Mouse (Mus musculus): ENCODE measurements around the gene Calm1. TPM values are rescaled to one million over a fixed set of nuclear protein-coding genes. Genes with fewer than 3 reads are reported as not detected.
"Not testable (repeated sequence)": the region's sequence is repeated elsewhere in the genome, so short reads cannot be mapped to it uniquely, and the experiment has no call there.

Calm1 gene
- polyA plus RNA-seq, 1 experiment from 2014 or later: 1,739 TPM

DNA sequence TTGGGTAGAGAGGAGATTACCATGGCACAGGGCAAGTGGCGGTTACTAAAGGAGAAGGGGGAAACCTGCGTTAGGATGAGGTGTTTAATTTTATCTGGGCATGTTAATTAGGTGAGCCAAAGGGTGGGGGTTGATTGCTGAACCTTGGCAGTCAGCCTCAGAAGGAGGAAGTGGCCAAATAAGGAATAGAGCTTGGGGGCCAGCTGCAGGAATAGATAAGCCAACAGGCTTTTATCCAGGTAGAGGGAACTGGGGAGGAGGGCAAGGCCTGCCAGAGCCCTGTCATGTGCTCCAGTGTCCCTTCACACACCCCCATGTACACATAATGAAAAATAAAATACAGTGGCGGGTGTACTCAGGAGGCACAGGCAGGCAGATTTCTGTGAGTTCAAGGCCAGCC is 13.2 kb downstream of the Calm1 start:
- no peak for ATAC-seq (ENCODE audit: borderline replicate concordance, extremely low read depth, low FRiP score, low TSS enrichment)
- H3K27ac ChIP-seq: peak overlapping the region; percentile 50; the same call in 1 of the 2 replicates
- H3K36me3 ChIP-seq: peaks cover 13% of the 10 kb centered on the region
- H3K27me3 ChIP-seq: no peaks in the 10 kb centered on the region
- H3K4me3 ChIP-seq: no peak overlapping the region
- no peak overlapping the region for H3K9ac ChIP-seq
- H3K4me2 ChIP-seq: no peak overlapping the region
- H3K4me1 ChIP-seq: peaks cover 38% of the 10 kb centered on the region
- no peaks in the 10 kb centered on the region for H3K9me3 ChIP-seq
- WGBS: 40% methylated on average over 3 of the region's 3 CpGs

DNA sequence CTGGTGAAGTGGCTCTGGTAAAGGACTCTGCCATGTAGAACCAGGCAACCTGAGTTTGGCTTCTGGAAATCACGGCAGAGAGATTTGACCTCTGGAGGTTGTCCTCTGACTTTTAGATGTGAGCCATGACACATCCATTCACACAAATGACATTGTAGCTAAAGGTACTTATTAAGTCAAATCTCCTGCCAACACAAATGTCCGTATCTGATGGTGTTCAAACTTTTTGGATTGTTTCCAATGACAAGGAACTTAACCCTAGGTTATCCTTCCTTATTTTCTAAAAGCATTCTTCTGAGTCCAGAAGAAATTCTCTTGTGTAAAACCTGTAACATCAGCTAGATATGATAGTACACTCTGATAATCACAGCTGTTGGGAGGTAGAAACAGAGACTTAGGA is 13.9 kb downstream of the Calm1 start:
- Histone ChIP-seq H3K4me1 (peaks cover 38% of the 10 kb centered on the region), H3K27me3 (no peaks in the 10 kb centered on the region), H3K27ac (no peak overlapping the region), H3K4me3 (no peak overlapping the region), H3K9ac (no peak overlapping the region), H3K9me3 (no peaks in the 10 kb centered on the region), H3K36me3 (peaks cover 7% of the 10 kb centered on the region; the same call in 1 of the 2 replicates), H3K4me2 (no peak overlapping the region)
- 48% methylated on average over 2 of the region's 2 CpGs for WGBS
- ATAC-seq (ENCODE audit: borderline replicate concordance, extremely low read depth, low FRiP score, low TSS enrichment): no peak

DNA sequence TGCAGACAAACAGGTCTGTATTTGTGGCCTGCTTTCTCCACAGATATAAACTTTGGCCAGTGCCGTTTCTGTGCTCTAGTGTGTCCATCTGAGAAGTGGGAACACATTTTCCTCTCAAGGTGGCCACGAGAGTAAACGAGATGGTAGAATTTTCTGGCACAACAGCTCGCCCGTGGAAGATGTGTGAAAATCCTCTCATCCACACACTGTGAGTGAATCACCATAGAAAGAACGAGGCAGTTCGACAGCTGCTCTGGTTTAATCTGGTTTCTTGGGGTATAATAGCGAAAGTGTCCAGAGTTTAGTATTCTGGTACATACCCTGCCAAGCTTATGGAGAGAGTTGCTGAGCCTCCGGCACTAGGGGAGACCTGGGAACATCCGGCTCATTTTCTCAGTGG is 14.9 kb downstream of the Calm1 start:
- H3K9ac ChIP-seq: no peak overlapping the region
- H3K36me3 ChIP-seq: peaks cover 3% of the 10 kb centered on the region; the same call in 1 of the 2 replicates
- H3K4me3 ChIP-seq: no peak overlapping the region
- H3K4me2 ChIP-seq: no peak overlapping the region
- H3K27me3 ChIP-seq: no peaks in the 10 kb centered on the region
- peaks cover 38% of the 10 kb centered on the region for H3K4me1 ChIP-seq
- no peaks in the 10 kb centered on the region for H3K9me3 ChIP-seq
- peak overlapping the region; percentile 56 for H3K27ac ChIP-seq
- WGBS: 90% methylated on average over 10 of the region's 10 CpGs
- ATAC-seq (ENCODE audit: borderline replicate concordance, extremely low read depth, low FRiP score, low TSS enrichment): no peak

DNA sequence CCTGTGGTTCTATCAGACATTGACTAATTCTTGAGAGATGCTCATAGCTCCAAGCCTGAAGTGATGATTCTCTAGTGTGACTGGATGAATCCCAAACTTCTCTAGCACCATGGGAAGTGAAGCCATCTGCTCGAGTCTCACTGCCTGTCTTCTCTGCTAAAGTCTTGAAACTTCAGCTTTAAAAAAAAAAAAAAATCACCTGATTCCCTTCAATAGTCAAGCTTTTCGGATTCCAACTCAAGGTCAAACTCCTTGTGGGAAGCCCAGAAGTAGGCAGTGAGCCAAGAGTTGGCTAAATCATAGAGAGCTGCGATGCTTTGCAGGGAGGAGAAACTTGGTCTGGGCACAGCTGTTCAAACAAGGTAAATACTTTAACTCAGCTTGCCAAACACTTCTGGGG is 15.5 kb downstream of the Calm1 start:
- H3K27me3 ChIP-seq: no peaks in the 10 kb centered on the region
- H3K4me1 ChIP-seq: peaks cover 33% of the 10 kb centered on the region
- H3K27ac ChIP-seq: peak overlapping the region; percentile 63
- H3K4me2 ChIP-seq: no peak overlapping the region
- no peak overlapping the region for H3K4me3 ChIP-seq
- 37% methylated on average over 3 of the region's 3 CpGs for WGBS
- H3K9me3 ChIP-seq: no peaks in the 10 kb centered on the region
- ATAC-seq (ENCODE audit: borderline replicate concordance, extremely low read depth, low FRiP score, low TSS enrichment): peak; percentile 66
- H3K36me3 ChIP-seq: no peaks in the 10 kb centered on the region
- no peak overlapping the region for H3K9ac ChIP-seq

DNA sequence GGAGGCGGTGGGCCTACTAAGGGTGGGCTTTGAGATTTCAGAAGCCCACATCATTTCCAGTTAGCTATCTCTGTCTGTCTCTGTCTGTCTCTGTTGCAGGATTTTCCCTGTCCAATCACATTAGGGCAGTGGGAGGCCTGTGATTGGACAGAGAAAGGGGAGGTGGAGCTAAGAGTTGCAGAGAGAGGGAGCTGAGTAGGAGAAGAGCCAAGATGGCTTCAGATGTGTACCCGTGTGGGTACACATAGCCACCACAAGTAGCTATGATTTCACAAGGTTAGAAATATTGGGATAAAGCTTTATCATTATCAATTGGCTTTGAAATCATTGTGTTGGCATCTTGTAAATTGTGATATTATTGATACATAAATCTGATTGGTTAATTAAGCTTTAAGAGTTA is 17.9 kb downstream of the Calm1 start:
- WGBS: 91% methylated on average over 2 of the region's 2 CpGs
- H3K27ac ChIP-seq; H3K9me3 ChIP-seq; H3K9ac ChIP-seq; H3K27me3 ChIP-seq; ATAC-seq (ENCODE audit: borderline replicate concordance, extremely low read depth, low FRiP score, low TSS enrichment); H3K4me2 ChIP-seq; H3K36me3 ChIP-seq; H3K4me3 ChIP-seq: not testable (repeated sequence)
- peaks cover 18% of the 10 kb centered on the region for H3K4me1 ChIP-seq

DNA sequence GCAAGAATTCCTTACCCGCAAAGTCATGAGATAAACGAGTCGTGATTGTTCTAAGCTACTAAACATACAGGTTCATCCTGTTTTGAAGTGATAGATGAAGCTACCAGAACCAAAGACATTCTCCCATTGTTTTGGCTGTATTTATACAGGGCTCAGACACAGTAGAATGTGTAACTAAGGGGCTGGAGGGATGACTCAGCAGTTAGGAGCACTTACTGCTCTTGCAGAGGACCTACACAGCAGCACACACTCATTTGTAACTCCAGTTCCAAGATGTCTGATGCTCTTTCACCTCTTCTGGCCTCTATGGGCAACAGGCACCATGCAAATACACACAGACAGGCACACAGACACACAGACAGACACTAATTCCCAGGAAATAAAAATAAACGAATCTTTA is 20.8 kb downstream of the Calm1 start:
- no peak overlapping the region for H3K9ac ChIP-seq
- no peaks in the 10 kb centered on the region for H3K36me3 ChIP-seq
- H3K4me1 ChIP-seq: peaks cover 8% of the 10 kb centered on the region
- no peak for ATAC-seq (ENCODE audit: borderline replicate concordance, extremely low read depth, low FRiP score, low TSS enrichment)
- no peaks in the 10 kb centered on the region for H3K9me3 ChIP-seq
- H3K27me3 ChIP-seq: no peaks in the 10 kb centered on the region
- no peak overlapping the region for H3K4me3 ChIP-seq
- no peak overlapping the region for H3K27ac ChIP-seq
- 49% methylated on average over 4 of the region's 4 CpGs for WGBS
- H3K4me2 ChIP-seq: no peak overlapping the region

DNA sequence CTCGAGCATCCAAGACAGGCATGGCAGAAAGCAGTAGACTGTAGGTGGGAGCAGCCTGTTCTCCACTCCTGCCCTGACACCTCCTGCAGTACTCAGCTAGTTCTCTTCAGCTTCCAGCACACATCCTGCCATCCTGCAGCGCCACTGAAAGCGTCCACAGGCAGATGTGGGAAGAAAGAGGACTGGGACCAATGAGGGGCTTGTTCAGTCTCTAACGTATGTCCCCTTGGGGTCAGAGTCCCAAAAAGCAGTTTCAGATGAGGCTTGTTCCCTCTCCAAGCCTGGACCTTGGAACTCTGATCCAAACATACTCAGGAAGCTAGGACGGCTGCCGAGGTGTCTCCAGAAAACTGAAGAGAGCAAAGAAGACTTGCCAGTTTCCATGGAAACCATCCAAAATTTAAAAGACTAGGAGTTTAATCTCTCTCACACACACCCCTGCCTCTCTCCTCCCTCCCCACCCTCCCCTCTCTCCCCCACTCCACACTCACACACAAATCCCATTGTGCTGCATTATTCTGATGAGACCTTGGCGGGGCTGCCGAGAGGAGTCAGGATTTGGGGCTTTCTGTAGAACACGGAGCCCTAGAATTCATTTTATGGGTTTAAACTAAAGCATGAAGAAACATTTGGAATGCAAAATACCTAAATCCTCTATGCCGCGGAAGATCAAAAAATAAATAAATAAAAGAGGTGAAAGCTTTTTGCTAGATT is 22.5 kb downstream of the Calm1 start:
- H3K9me3 ChIP-seq: no peaks in the 10 kb centered on the region
- H3K36me3 ChIP-seq: no peaks in the 10 kb centered on the region
- H3K4me3 ChIP-seq: no peak overlapping the region
- no peak overlapping the region for H3K9ac ChIP-seq
- 31% methylated on average over 11 of the region's 11 CpGs for WGBS
- H3K27me3 ChIP-seq: no peaks in the 10 kb centered on the region
- ATAC-seq (ENCODE audit: borderline replicate concordance, extremely low read depth, low FRiP score, low TSS enrichment): no peak
- H3K4me2 ChIP-seq: no peak overlapping the region
- peaks cover 8% of the 10 kb centered on the region for H3K4me1 ChIP-seq
- no peak overlapping the region for H3K27ac ChIP-seq

DNA sequence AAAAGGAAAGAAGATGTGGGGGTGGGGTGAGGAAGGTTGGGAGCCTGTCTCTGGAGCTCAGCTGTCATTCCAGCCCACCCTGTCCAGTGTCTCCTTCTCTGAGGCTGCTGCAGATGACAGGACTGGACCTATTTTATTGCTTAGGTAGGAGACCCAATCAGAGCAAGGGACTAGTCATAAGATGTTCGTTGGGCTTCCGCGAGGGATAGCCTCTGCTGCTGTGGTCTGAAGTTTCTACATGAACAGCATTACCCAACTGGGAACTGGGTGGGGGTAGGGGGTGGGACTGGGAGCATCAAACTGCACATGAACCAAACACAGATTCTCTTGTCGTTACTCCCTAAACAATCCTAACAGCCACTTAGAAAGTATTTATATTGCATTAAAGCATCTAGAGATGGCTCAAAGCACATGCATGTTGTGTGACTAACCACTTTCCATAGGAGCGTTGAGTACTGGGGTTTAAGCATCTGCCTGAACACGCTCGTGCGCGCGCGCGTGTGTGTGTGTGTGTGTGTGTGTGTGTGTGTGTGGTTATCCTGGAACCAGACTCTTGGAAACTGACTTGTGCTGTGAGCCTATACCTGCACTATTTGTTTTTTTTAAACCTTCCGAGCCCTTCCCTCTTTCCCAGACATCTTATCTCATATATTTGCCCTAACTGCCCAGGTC is 23.2 kb downstream of the Calm1 start:
- ATAC-seq (ENCODE audit: borderline replicate concordance, extremely low read depth, low FRiP score, low TSS enrichment): no peak
- Histone ChIP-seq H3K27me3 (no peaks in the 10 kb centered on the region), H3K4me1 (peaks cover 8% of the 10 kb centered on the region), H3K27ac (no peak overlapping the region), H3K4me3 (no peak overlapping the region), H3K4me2 (no peak overlapping the region), H3K36me3 (no peaks in the 10 kb centered on the region), H3K9ac (no peak overlapping the region), H3K9me3 (no peaks in the 10 kb centered on the region)
- WGBS: 74% methylated on average over 13 of the region's 13 CpGs

DNA sequence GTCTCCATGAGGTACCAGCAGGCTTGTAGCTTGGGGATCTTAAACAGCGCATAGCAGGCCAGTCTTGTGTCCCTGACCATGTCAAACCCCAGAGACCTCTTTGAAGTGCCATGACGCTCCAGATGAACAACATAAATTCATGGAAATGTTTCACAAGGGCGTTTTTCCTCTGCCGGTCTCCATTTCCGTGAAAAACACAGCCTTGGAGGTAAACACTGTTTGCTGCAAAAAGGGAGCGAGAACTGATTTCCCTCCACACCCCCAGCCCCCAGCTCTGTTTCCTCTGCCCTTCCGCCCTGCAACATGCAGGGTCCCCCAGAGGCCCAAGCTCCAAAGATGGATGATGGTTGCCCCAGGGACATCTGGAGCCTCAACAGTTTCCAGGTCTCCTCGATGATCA is 24.3 kb downstream of the Calm1 start:
- no peak overlapping the region for H3K4me2 ChIP-seq
- no peak overlapping the region for H3K9ac ChIP-seq
- H3K4me3 ChIP-seq: no peak overlapping the region
- H3K36me3 ChIP-seq: no peaks in the 10 kb centered on the region
- peaks cover 10% of the 10 kb centered on the region for H3K4me1 ChIP-seq
- WGBS: 56% methylated on average over 8 of the region's 8 CpGs
- H3K27me3 ChIP-seq: no peaks in the 10 kb centered on the region
- ATAC-seq (ENCODE audit: borderline replicate concordance, extremely low read depth, low FRiP score, low TSS enrichment): no peak
- H3K27ac ChIP-seq: no peak overlapping the region
- H3K9me3 ChIP-seq: no peaks in the 10 kb centered on the region

DNA sequence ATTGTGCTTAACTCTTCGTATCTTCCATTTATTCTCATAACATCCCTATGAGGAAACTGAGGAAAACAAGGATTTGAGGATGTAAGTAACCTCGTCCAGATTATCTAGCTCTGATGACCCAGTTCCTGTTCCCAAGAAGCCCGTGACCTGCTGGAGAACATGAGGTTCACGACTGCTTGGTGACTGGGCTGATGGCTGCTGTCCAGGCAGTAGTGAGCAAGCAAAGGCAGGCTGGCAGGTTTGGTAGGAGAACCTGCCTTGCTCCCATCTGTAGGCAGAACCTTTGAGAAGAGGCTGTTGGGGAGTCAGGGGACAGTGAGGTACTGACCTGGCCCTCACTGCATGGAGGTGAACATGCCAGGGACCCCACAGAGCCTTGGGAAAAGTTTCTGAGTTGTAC is 26.0 kb downstream of the Calm1 start:
- Histone ChIP-seq H3K4me2 (no peak overlapping the region), H3K36me3 (no peaks in the 10 kb centered on the region), H3K4me1 (peaks cover 10% of the 10 kb centered on the region), H3K27me3 (no peaks in the 10 kb centered on the region), H3K9ac (no peak overlapping the region), H3K27ac (no peak overlapping the region), H3K4me3 (no peak overlapping the region), H3K9me3 (no peaks in the 10 kb centered on the region)
- 71% methylated on average over 4 of the region's 4 CpGs for WGBS
- ATAC-seq (ENCODE audit: borderline replicate concordance, extremely low read depth, low FRiP score, low TSS enrichment): no peak

DNA sequence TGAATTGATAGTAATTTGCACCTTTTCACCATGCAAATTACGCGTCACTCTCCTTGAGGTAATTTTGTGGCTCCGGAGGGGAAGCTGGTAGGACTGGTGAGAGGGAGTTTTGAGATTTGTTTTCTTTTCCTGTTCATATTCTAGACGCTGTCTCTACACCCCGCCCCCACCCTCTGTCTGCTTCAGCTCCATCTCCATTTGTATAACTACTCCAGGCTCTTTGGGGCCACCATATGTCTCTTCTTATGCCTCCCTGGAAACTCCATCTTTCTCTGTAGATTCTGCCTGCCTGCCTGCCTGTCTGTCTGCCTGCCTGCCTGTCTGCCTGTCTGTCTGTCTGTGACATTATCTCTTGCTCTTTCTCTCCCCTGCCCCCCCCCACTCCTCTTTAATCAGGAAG is 26.8 kb downstream of the Calm1 start:
- ATAC-seq (ENCODE audit: borderline replicate concordance, extremely low read depth, low FRiP score, low TSS enrichment): no peak
- 50% methylated on average over 5 of the region's 5 CpGs for WGBS
- peaks cover 10% of the 10 kb centered on the region for H3K4me1 ChIP-seq
- no peaks in the 10 kb centered on the region for H3K9me3 ChIP-seq
- H3K4me3 ChIP-seq: no peak overlapping the region
- no peak overlapping the region for H3K4me2 ChIP-seq
- no peaks in the 10 kb centered on the region for H3K27me3 ChIP-seq
- H3K36me3 ChIP-seq: no peaks in the 10 kb centered on the region
- H3K9ac ChIP-seq: no peak overlapping the region
- H3K27ac ChIP-seq: no peak overlapping the region

DNA sequence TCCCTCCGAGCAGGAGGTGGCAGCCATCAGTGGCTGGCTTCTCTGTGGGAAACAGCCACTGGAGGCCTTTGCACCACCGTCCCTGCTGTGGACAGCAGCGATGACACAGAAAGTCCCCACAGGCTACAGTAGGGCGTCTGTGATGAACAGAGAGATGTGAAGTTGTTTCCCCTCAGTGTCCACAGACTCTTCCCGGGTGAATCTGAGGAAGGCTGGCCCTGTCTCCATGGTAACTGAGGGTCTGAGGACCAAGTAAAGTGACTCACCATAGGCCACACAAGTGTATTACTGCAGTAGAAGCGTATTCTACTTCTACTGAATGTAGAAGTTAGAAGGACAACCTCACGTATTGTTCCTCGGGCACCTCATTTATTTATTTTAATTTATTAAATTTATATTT is 27.4 kb downstream of the Calm1 start:
- ATAC-seq (ENCODE audit: borderline replicate concordance, extremely low read depth, low FRiP score, low TSS enrichment): no peak
- Histone ChIP-seq H3K36me3 (no peaks in the 10 kb centered on the region), H3K4me3 (no peak overlapping the region), H3K4me1 (peaks cover 7% of the 10 kb centered on the region), H3K27me3 (no peaks in the 10 kb centered on the region), H3K9me3 (no peaks in the 10 kb centered on the region), H3K9ac (no peak overlapping the region), H3K4me2 (no peak overlapping the region), H3K27ac (no peak overlapping the region)
- 65% methylated on average over 8 of the region's 8 CpGs for WGBS
